Mouse (Mus musculus): ENCODE data around the gene Kxd1. TPM values are rescaled to one million over a fixed set of nuclear protein-coding genes. Genes with fewer than 3 reads are reported as not detected.

The Kxd1 gene
- total and polyA plus RNA-seq, 2 experiments = 36.7 to 72.3 TPM

DNA sequence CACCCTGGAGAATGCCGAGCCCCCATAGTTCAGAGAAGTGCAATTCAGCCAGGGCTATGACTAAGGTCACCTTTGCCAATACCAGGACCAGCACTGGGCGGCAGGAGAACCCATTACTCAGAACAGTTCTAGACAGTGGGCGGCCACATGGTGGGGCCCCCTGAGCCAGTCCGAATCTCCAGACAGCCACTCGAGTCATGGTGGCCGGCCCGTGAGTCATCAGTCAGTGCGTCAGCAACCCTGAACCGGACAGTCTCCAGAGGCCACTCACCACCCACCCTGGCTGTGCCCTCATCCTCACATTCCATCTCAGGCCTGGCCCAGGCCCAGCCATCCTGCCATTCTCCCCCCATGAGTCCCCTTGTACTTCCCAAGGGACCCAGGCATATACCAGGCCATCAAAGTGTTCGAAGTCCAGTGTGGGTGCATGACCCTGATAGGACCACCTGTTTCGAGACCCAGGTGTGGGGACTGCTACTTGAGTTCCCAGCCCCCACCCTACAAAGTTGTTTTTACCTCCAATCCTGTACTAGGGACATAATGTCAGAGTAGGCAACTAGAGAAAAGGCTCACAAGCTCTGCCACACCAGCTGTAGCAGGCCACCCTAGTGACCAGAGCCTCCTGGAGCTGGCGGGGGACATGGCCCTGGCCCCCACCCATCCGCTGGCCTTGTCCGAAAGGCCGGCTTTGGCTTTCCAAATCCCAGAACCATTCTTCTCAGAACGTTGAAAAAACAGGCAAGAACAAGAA is 65.8 kb downstream of the Kxd1 start:
- WGBS = 94% methylated on average over 16 of the region's 16 CpGs
- H3K79me2 ChIP-seq (ENCODE audit: control insufficient read depth, insufficient read depth, low read length) = no peaks in the 10 kb centered on the region
- H3K27ac ChIP-seq (replicated peaks; ENCODE audit: insufficient read depth, low read depth, low read length) = no peak overlapping the region
- H3K4me1 ChIP-seq (ENCODE audit: control insufficient read depth, insufficient read depth, low read length) = 0 out of 2 replicates have a peak, but pooled peaks cover 1% of the 10 kb centered on the region
- no peak overlapping the region for H3K9ac ChIP-seq (ENCODE audit: low read depth, low read length)
- H3K36me3 ChIP-seq (ENCODE audit: control insufficient read depth, insufficient read depth, low read length) = no peaks in the 10 kb centered on the region
- no peaks in the 10 kb centered on the region for H3K27me3 ChIP-seq (ENCODE audit: control insufficient read depth, insufficient read depth, low read length)
- DNase-seq (ENCODE audit: extremely low read depth, low read depth, low spot score) = no peak
- TF ChIP-seq CTCF (IDR thresholded peaks at IDR 0.05; ENCODE audit: low read depth, low read length) (no peak), POLR2A (IDR thresholded peaks at IDR 0.05; ENCODE audit: extremely low read depth, insufficient read depth, low read length) (no peak)
- H3K4me3 ChIP-seq (ENCODE audit: insufficient read depth, low read depth, low read length) = no peak overlapping the region

DNA sequence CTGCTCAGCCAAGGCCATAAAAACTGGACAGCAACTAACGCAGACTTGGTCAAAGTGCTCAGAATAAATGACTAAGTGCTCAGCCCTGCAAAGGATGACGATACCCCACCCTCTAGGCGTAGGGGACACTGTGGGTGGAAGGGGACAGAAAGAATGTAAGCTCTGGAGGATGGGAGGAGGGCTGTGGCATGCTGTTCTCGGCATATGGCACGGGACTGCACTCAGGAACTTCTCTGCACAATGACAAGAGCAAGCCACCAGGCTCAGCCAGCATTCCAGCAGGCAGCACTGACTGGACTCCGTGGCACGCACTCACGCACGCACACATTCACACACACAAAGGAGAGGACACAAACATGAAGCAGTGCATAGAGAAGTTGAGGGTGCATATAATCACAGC is 67.2 kb downstream of the Kxd1 start:
- TF ChIP-seq CTCF (IDR thresholded peaks at IDR 0.05; ENCODE audit: low read depth, low read length) (no peak), POLR2A (IDR thresholded peaks at IDR 0.05; ENCODE audit: extremely low read depth, insufficient read depth, low read length) (no peak)
- Histone ChIP-seq H3K27ac (replicated peaks; ENCODE audit: insufficient read depth, low read depth, low read length) (no peak overlapping the region), H3K9ac (ENCODE audit: low read depth, low read length) (no peak overlapping the region), H3K36me3 (ENCODE audit: control insufficient read depth, insufficient read depth, low read length) (no peaks in the 10 kb centered on the region), H3K79me2 (ENCODE audit: control insufficient read depth, insufficient read depth, low read length) (no peaks in the 10 kb centered on the region), H3K4me3 (ENCODE audit: insufficient read depth, low read depth, low read length) (no peak overlapping the region), H3K4me1 (ENCODE audit: control insufficient read depth, insufficient read depth, low read length) (no peaks in the 10 kb centered on the region), H3K27me3 (ENCODE audit: control insufficient read depth, insufficient read depth, low read length) (no peaks in the 10 kb centered on the region)
- WGBS = 91% methylated on average over 9 of the region's 9 CpGs
- no peak for DNase-seq (ENCODE audit: extremely low read depth, low read depth, low spot score)

DNA sequence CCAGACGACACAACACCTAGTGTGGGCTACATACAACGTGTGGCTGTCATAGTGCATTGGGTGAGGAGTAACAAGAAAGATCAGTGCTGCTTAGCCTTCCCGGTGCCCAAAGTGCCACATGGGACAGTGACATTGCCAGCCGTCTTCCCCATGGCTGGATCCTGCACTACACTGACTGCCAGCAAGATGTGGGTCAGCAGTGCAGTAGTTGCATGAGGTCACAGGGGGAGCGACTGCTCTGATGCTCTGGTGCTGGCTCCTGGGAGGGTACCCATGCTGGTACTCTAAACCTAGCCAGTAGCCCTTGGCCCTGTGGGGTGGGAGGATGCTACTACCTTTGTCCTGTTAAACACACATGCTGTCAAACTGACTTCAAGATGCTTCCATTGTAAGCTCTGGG is 67.6 kb downstream of the Kxd1 start:
- no peak for TF ChIP-seq POLR2A (IDR thresholded peaks at IDR 0.05; ENCODE audit: extremely low read depth, insufficient read depth, low read length)
- no peak for TF ChIP-seq CTCF (IDR thresholded peaks at IDR 0.05; ENCODE audit: low read depth, low read length)
- WGBS = 95% methylated on average over 5 of the region's 5 CpGs
- DNase-seq (ENCODE audit: extremely low read depth, low read depth, low spot score) = no peak
- H3K27me3 ChIP-seq (ENCODE audit: control insufficient read depth, insufficient read depth, low read length) = no peaks in the 10 kb centered on the region
- H3K79me2 ChIP-seq (ENCODE audit: control insufficient read depth, insufficient read depth, low read length) = no peaks in the 10 kb centered on the region
- H3K9ac ChIP-seq (ENCODE audit: low read depth, low read length) = no peak overlapping the region
- no peaks in the 10 kb centered on the region for H3K4me1 ChIP-seq (ENCODE audit: control insufficient read depth, insufficient read depth, low read length)
- no peak overlapping the region for H3K27ac ChIP-seq (replicated peaks; ENCODE audit: insufficient read depth, low read depth, low read length)
- no peaks in the 10 kb centered on the region for H3K36me3 ChIP-seq (ENCODE audit: control insufficient read depth, insufficient read depth, low read length)
- H3K4me3 ChIP-seq (ENCODE audit: insufficient read depth, low read depth, low read length) = no peak overlapping the region

DNA sequence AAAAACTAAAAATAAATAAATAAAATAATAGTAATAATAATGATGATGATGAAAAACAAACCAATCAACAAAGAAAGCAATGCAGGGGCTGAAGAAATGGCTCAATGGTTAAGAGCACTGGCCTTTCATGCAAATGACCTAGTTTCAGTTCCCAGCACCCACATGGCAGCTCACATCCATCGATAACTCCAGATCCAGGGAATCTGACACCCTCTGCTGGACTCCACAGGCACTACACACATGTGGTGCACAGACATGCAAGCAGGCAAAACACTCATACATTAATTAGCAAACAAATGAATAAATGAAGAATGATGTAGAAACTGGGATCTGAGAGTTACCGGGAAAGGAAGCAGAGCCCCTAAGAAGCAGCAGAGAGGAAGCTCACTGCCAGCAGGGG is 68.1 kb downstream of the Kxd1 start:
- TF ChIP-seq POLR2A (IDR thresholded peaks at IDR 0.05; ENCODE audit: extremely low read depth, insufficient read depth, low read length) (no peak), CTCF (IDR thresholded peaks at IDR 0.05; ENCODE audit: low read depth, low read length) (no peak; the same call in 1 of the 2 replicates)
- WGBS = 98% methylated on average over 2 of the region's 2 CpGs
- Histone ChIP-seq H3K36me3 (ENCODE audit: control insufficient read depth, insufficient read depth, low read length) (no peaks in the 10 kb centered on the region), H3K4me1 (ENCODE audit: control insufficient read depth, insufficient read depth, low read length) (no peaks in the 10 kb centered on the region), H3K27ac (replicated peaks; ENCODE audit: insufficient read depth, low read depth, low read length) (no peak overlapping the region), H3K27me3 (ENCODE audit: control insufficient read depth, insufficient read depth, low read length) (no peaks in the 10 kb centered on the region), H3K9ac (ENCODE audit: low read depth, low read length) (no peak overlapping the region), H3K4me3 (ENCODE audit: insufficient read depth, low read depth, low read length) (no peak overlapping the region), H3K79me2 (ENCODE audit: control insufficient read depth, insufficient read depth, low read length) (no peaks in the 10 kb centered on the region)
- DNase-seq (ENCODE audit: extremely low read depth, low read depth, low spot score) = no peak

DNA sequence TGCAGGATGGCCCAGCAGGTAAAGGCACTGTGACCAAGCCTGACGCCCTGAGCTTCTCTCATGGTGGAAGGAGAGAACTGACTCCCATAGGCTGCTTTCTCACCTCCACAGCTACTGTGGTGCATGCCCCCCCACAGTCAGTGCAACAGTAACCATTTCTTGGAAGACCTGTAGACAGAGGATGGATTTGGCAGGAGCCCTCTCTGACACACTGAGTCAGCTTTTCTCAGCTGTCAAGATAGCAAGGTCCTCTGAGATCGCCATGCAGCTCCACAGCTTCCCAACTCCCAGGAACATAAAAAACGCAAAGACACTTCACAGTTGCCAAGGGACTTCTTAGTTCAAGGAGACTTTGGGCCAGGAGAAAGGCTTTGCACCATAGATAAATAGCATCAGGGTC is 69.3 kb downstream of the Kxd1 start:
- no peak for TF ChIP-seq POLR2A (IDR thresholded peaks at IDR 0.05; ENCODE audit: extremely low read depth, insufficient read depth, low read length)
- 79% methylated on average over 3 of the region's 3 CpGs for WGBS
- Histone ChIP-seq H3K27me3 (ENCODE audit: control insufficient read depth, insufficient read depth, low read length) (no peaks in the 10 kb centered on the region), H3K4me1 (ENCODE audit: control insufficient read depth, insufficient read depth, low read length) (no peaks in the 10 kb centered on the region), H3K36me3 (ENCODE audit: control insufficient read depth, insufficient read depth, low read length) (no peaks in the 10 kb centered on the region), H3K9ac (ENCODE audit: low read depth, low read length) (no peak overlapping the region), H3K4me3 (ENCODE audit: insufficient read depth, low read depth, low read length) (no peak overlapping the region), H3K79me2 (ENCODE audit: control insufficient read depth, insufficient read depth, low read length) (no peaks in the 10 kb centered on the region), H3K27ac (replicated peaks; ENCODE audit: insufficient read depth, low read depth, low read length) (no peak overlapping the region)
- no peak for DNase-seq (ENCODE audit: extremely low read depth, low read depth, low spot score)

Other genes starting within 250 kb of the Kxd1 start
- 1.4 and 2.6 TPM in 2 replicates for gene Homer3, start 245.1 kb downstream of the Kxd1 start, total RNA-seq (2014; rRNA removed)
- 3.1 and 3.7 TPM in 2 replicates for gene Homer3, start 245.1 kb downstream of the Kxd1 start, polyA plus RNA-seq (2012; rRNA removed)
- 19.3 and 22.7 TPM in 2 replicates for gene Ddx49, start 225.5 kb downstream of the Kxd1 start, total RNA-seq (2014; rRNA removed)
- 24.4 and 36.5 TPM in 2 replicates for gene Ddx49, start 225.5 kb downstream of the Kxd1 start, polyA plus RNA-seq (2012; rRNA removed)
- 169 and 197 TPM in 2 replicates for gene Cope, start 225.4 kb downstream of the Kxd1 start, total RNA-seq (2014; rRNA removed)
- gene Cope, start 225.4 kb downstream of the Kxd1 start, polyA plus RNA-seq (2012; rRNA removed) = 327 and 394 TPM in 2 replicates
- gene Cers1, start 212.2 kb downstream of the Kxd1 start, total RNA-seq (2014; rRNA removed) = not detected in 2 replicates
- gene Cers1, start 212.2 kb downstream of the Kxd1 start, polyA plus RNA-seq (2012; rRNA removed) = 0.04 TPM in 2 replicates
- not detected in 2 replicates for gene Gdf1, start 198.1 kb downstream of the Kxd1 start, total RNA-seq (2014; rRNA removed)
- gene Gdf1, start 198.1 kb downstream of the Kxd1 start, polyA plus RNA-seq (2012; rRNA removed) = not detected in 2 replicates
- gene Upf1, start 174.7 kb downstream of the Kxd1 start, total RNA-seq (2014; rRNA removed) = 19.0 and 26.3 TPM in 2 replicates
- 20.3 and 22.3 TPM in 2 replicates for gene Upf1, start 174.7 kb downstream of the Kxd1 start, polyA plus RNA-seq (2012; rRNA removed)
- not detected in 2 replicates for gene Comp, start 154.4 kb downstream of the Kxd1 start, total RNA-seq (2014; rRNA removed)
- 0.24 TPM in 1 of 2 replicates, not detected in the other for gene Comp, start 154.4 kb downstream of the Kxd1 start, polyA plus RNA-seq (2012; rRNA removed)
- gene Crtc1, start 88.4 kb downstream of the Kxd1 start, total RNA-seq (2014; rRNA removed) = 1.2 and 1.9 TPM in 2 replicates
- 6.9 and 8.2 TPM in 2 replicates for gene Crtc1, start 88.4 kb downstream of the Kxd1 start, polyA plus RNA-seq (2012; rRNA removed)
- gene Klhl26, start 51.0 kb downstream of the Kxd1 start, total RNA-seq (2014; rRNA removed) = 3.5 and 4.5 TPM in 2 replicates
- gene Klhl26, start 51.0 kb downstream of the Kxd1 start, polyA plus RNA-seq (2012; rRNA removed) = 13.7 and 15.3 TPM in 2 replicates
- 0.34 TPM in 1 of 2 replicates, not detected in the other for gene Tmem59l, start 40.6 kb downstream of the Kxd1 start, total RNA-seq (2014; rRNA removed)
- gene Tmem59l, start 40.6 kb downstream of the Kxd1 start, polyA plus RNA-seq (2012; rRNA removed) = 0.10 TPM in 1 of 2 replicates, not detected in the other
- not detected in 2 replicates for gene Crlf1, start 34.8 kb downstream of the Kxd1 start, total RNA-seq (2014; rRNA removed)
- not detected in 2 replicates for gene Crlf1, start 34.8 kb downstream of the Kxd1 start, polyA plus RNA-seq (2012; rRNA removed)
- 60.8 and 75.2 TPM in 2 replicates for gene Rex1bd, start 21.2 kb downstream of the Kxd1 start, total RNA-seq (2014; rRNA removed)
- 141 and 152 TPM in 2 replicates for gene Rex1bd, start 21.2 kb downstream of the Kxd1 start, polyA plus RNA-seq (2012; rRNA removed)
- 750 and 1,062 TPM in 2 replicates for gene Uba52, start 17.2 kb downstream of the Kxd1 start, total RNA-seq (2014; rRNA removed)
- 596 and 770 TPM in 2 replicates for gene Uba52, start 17.2 kb downstream of the Kxd1 start, polyA plus RNA-seq (2012; rRNA removed)
- 271 and 321 TPM in 2 replicates for gene Fkbp8, start 232 bp downstream of the Kxd1 start, total RNA-seq (2014; rRNA removed)
- gene Fkbp8, start 232 bp downstream of the Kxd1 start, polyA plus RNA-seq (2012; rRNA removed) = 455 and 489 TPM in 2 replicates
- gene Ell, start 11.5 kb upstream of the Kxd1 start, total RNA-seq (2014; rRNA removed) = 10.0 and 13.6 TPM in 2 replicates
- 19.6 and 25.0 TPM in 2 replicates for gene Ell, start 11.5 kb upstream of the Kxd1 start, polyA plus RNA-seq (2012; rRNA removed)
- 3.2 and 6.4 TPM in 2 replicates for gene Isyna1, start 66.4 kb upstream of the Kxd1 start, total RNA-seq (2014; rRNA removed)
- 9.4 and 16.6 TPM in 2 replicates for gene Isyna1, start 66.4 kb upstream of the Kxd1 start, polyA plus RNA-seq (2012; rRNA removed)
- gene Ssbp4, start 80.9 kb upstream of the Kxd1 start, total RNA-seq (2014; rRNA removed) = 2.3 and 5.0 TPM in 2 replicates
- 13.5 and 16.4 TPM in 2 replicates for gene Ssbp4, start 80.9 kb upstream of the Kxd1 start, polyA plus RNA-seq (2012; rRNA removed)
- gene Lrrc25, start 88.2 kb upstream of the Kxd1 start, total RNA-seq (2014; rRNA removed) = 1.4 and 2.3 TPM in 2 replicates
- gene Lrrc25, start 88.2 kb upstream of the Kxd1 start, polyA plus RNA-seq (2012; rRNA removed) = 2.5 and 7.0 TPM in 2 replicates
- 5.8 and 12.6 TPM in 2 replicates for gene Gdf15, start 104.5 kb upstream of the Kxd1 start, total RNA-seq (2014; rRNA removed)
- gene Gdf15, start 104.5 kb upstream of the Kxd1 start, polyA plus RNA-seq (2012; rRNA removed) = 23.8 and 27.7 TPM in 2 replicates
- gene Pgpep1, start 132.4 kb upstream of the Kxd1 start, total RNA-seq (2014; rRNA removed) = 39.1 and 42.6 TPM in 2 replicates
- 91.3 and 117 TPM in 2 replicates for gene Pgpep1, start 132.4 kb upstream of the Kxd1 start, polyA plus RNA-seq (2012; rRNA removed)
- gene Lsm4, start 145.3 kb upstream of the Kxd1 start, total RNA-seq (2014; rRNA removed) = 30.8 and 35.4 TPM in 2 replicates
- 35.4 and 51.8 TPM in 2 replicates for gene Lsm4, start 145.3 kb upstream of the Kxd1 start, polyA plus RNA-seq (2012; rRNA removed)
- 26.6 and 36.6 TPM in 2 replicates for gene Jund, start 171.0 kb upstream of the Kxd1 start, total RNA-seq (2014; rRNA removed)
- 111 and 120 TPM in 2 replicates for gene Jund, start 171.0 kb upstream of the Kxd1 start, polyA plus RNA-seq (2012; rRNA removed)
- gene Iqcn, start 175.5 kb upstream of the Kxd1 start, total RNA-seq (2014; rRNA removed) = not detected in 2 replicates
- not detected in 2 replicates for gene Iqcn, start 175.5 kb upstream of the Kxd1 start, polyA plus RNA-seq (2012; rRNA removed)
- gene Gm3336, start 190.6 kb upstream of the Kxd1 start, total RNA-seq (2014; rRNA removed) = 0.28 and 0.54 TPM in 2 replicates
- gene Gm3336, start 190.6 kb upstream of the Kxd1 start, polyA plus RNA-seq (2012; rRNA removed) = 0.11 and 1.0 TPM in 2 replicates
- 10.6 and 16.3 TPM in 2 replicates for gene Pde4c, start 195.8 kb upstream of the Kxd1 start, total RNA-seq (2014; rRNA removed)
- gene Pde4c, start 195.8 kb upstream of the Kxd1 start, polyA plus RNA-seq (2012; rRNA removed) = 26.5 and 28.0 TPM in 2 replicates
- 2.7 and 4.1 TPM in 2 replicates for gene Rab3a, start 226.7 kb upstream of the Kxd1 start, total RNA-seq (2014; rRNA removed)
- gene Rab3a, start 226.7 kb upstream of the Kxd1 start, polyA plus RNA-seq (2012; rRNA removed) = 10.4 and 11.9 TPM in 2 replicates
- gene Mpv17l2, start 233.0 kb upstream of the Kxd1 start, total RNA-seq (2014; rRNA removed) = 13.7 and 20.9 TPM in 2 replicates
- gene Mpv17l2, start 233.0 kb upstream of the Kxd1 start, polyA plus RNA-seq (2012; rRNA removed) = 33.9 and 39.3 TPM in 2 replicates
- 7.7 and 10.9 TPM in 2 replicates for gene Pik3r2, start 248.8 kb upstream of the Kxd1 start, total RNA-seq (2014; rRNA removed)
- gene Pik3r2, start 248.8 kb upstream of the Kxd1 start, polyA plus RNA-seq (2012; rRNA removed) = 38.2 and 53.9 TPM in 2 replicates